Mouse (Mus musculus) spleen, adult 2 months (tissue): ENCODE data around the gene Rnasek. TPM values are rescaled to one million over a fixed set of nuclear protein-coding genes. Genes with fewer than 3 reads are reported as not detected.
A peak's percentile ranks its signal among the peaks of the same experiment; 100 is the strongest.

ENCODE experiments used
- DNase-seq, 2 experiments: peaks; one replicate each; pipeline versions ENCODE4 v3.0.0 to v3.0.0-alpha.2; 2012 to 2021; ENCODE audit warnings: low spot score in 2 of 2, low read depth in 1 of 2
- H3K27ac ChIP-seq: fragments of 200-500 bp; 2 replicates; pipeline ENCODE4 v1.5.1; 2012; ENCODE audit warnings: low read length, inconsistent platforms; ENCODE audit not compliant: insufficient read depth
- H3K27me3 ChIP-seq: fragments of 200-500 bp; 2 replicates; pipeline ENCODE4 v1.6.1; 2012; ENCODE audit warnings: mild to moderate bottlenecking, moderate library complexity, low read length, inconsistent platforms; ENCODE audit not compliant: control insufficient read depth, insufficient read depth
- H3K36me3 ChIP-seq: fragments of 200-500 bp; 2 replicates; pipeline ENCODE4 v1.6.1; 2012; ENCODE audit warnings: mild to moderate bottlenecking, low read length, inconsistent platforms; ENCODE audit not compliant: control insufficient read depth, insufficient read depth
- H3K4me1 ChIP-seq: fragments of 200-500 bp; 2 replicates; pipeline ENCODE4 v1.6.1; 2011; ENCODE audit warnings: inconsistent platforms; ENCODE audit not compliant: control insufficient read depth, insufficient read depth, insufficient read length
- H3K4me3 ChIP-seq: fragments of 200-500 bp; 2 replicates; pipeline ENCODE4 v1.5.1; 2011; ENCODE audit warnings: mild to moderate bottlenecking, inconsistent platforms; ENCODE audit not compliant: insufficient read depth, insufficient read length; ENCODE audit errors: extremely low read depth
- CTCF ChIP-seq: fragments of 200-500 bp; IDR thresholded peaks from 2 replicates; pipeline ENCODE4 v1.5.1; 2011; ENCODE audit warnings: mild to moderate bottlenecking, inconsistent platforms; ENCODE audit not compliant: insufficient read depth, insufficient read length, insufficient replicate concordance; ENCODE audit errors: extremely low read depth
- POLR2A ChIP-seq: fragments of 200-500 bp; IDR thresholded peaks from 2 replicates; pipeline ENCODE4 v1.6.1; 2011; ENCODE audit warnings: low read depth, low read length, inconsistent platforms
- WGBS: fragments of 180-500 bp; shearing (Covaris S2); methylation state at CpG from one replicate; pipeline ENCODE4 v1.1.7; 2018; 5-methylcytosine and 5-hydroxymethylcytosine counted together
- polyA plus RNA-seq: library from polyadenylated mRNA; depleted of rRNA; stranded (reverse); fragments of >200 nt; gene quantifications from 2 replicates; pipeline ENCODE4 v1.2.3, GENCODE M21; 2012

The Rnasek gene
- polyA plus RNA-seq, 1 experiment: 83.7 TPM

- Histone ChIP-seq H3K4me1 (no peaks in the 10 kb centered on the region), H3K4me3 (no peak overlapping the region), H3K36me3 (no peaks in the 10 kb centered on the region), H3K27ac (no peak overlapping the region), H3K27me3 (no peaks in the 10 kb centered on the region)
- TF ChIP-seq CTCF (no peak), POLR2A (no peak)
- 94% methylated on average over 3 of the region's 3 CpGs for WGBS
- DNase-seq: no peak
Observed at GRCm38 (mm10) chr11:70278961-70279360, 39.3 kb upstream of the Rnasek start.

GRCm38 (mm10) chr11:70271641-70272040, 32.0 kb upstream of the Rnasek start:
- Histone ChIP-seq H3K27ac (no peak overlapping the region), H3K4me3 (no peak overlapping the region), H3K36me3 (no peaks in the 10 kb centered on the region), H3K27me3 (no peaks in the 10 kb centered on the region), H3K4me1 (no peaks in the 10 kb centered on the region)
- TF ChIP-seq POLR2A (no peak), CTCF (no peak)
- WGBS: 88% methylated on average over 7 of the region's 7 CpGs
- DNase-seq: no peak

GRCm38 (mm10) chr11:70266405-70266804, 26.8 kb upstream of the Rnasek start:
- Histone ChIP-seq H3K4me3 (no peak overlapping the region), H3K27me3 (no peaks in the 10 kb centered on the region), H3K36me3 (no peaks in the 10 kb centered on the region), H3K27ac (no peak overlapping the region), H3K4me1 (no peaks in the 10 kb centered on the region; the same call in 1 of the 2 replicates)
- TF ChIP-seq CTCF: no peak
- no peak for TF ChIP-seq POLR2A
- DNase-seq: no peak
- WGBS: 86% methylated on average over 1 of the region's 1 CpGs

GRCm38 (mm10) chr11:70265819-70266218, 26.2 kb upstream of the Rnasek start:
- no peaks in the 10 kb centered on the region for H3K27me3 ChIP-seq
- no peak overlapping the region for H3K4me3 ChIP-seq
- WGBS: 81% methylated on average over 4 of the region's 4 CpGs
- TF ChIP-seq POLR2A (no peak), CTCF (no peak)
- H3K36me3 ChIP-seq: no peaks in the 10 kb centered on the region
- no peak for DNase-seq
- H3K27ac ChIP-seq: 0 out of 2 replicates have a peak overlapping the region, but pooled peaks have one; percentile 16
- H3K4me1 ChIP-seq: no peaks in the 10 kb centered on the region; the same call in 1 of the 2 replicates

GRCm38 (mm10) chr11:70265252-70265651, 25.6 kb upstream of the Rnasek start:
- 22% methylated on average over 3 of the region's 3 CpGs for WGBS
- no peak for DNase-seq
- no peaks in the 10 kb centered on the region; the same call in 1 of the 2 replicates for H3K4me1 ChIP-seq

GRCm38 (mm10) chr11:70259035-70259434, 19.4 kb upstream of the Rnasek start:
- DNase-seq: no peak
- no peak for TF ChIP-seq CTCF
- TF ChIP-seq POLR2A: no peak
- WGBS: 94% methylated on average over 4 of the region's 4 CpGs
- H3K27ac ChIP-seq: no peak overlapping the region
- peaks cover 7% of the 10 kb centered on the region for H3K27me3 ChIP-seq
- H3K36me3 ChIP-seq: no peaks in the 10 kb centered on the region
- H3K4me3 ChIP-seq: no peak overlapping the region
- peaks cover 3% of the 10 kb centered on the region; the same call in 1 of the 2 replicates for H3K4me1 ChIP-seq

More at GRCm38 (mm10) chr11:70265252-70265651, 25.6 kb upstream of the Rnasek start:
- Histone ChIP-seq H3K27me3 (no peaks in the 10 kb centered on the region), H3K4me3 (no peak overlapping the region), H3K36me3 (no peaks in the 10 kb centered on the region), H3K27ac (peak overlapping the region; percentile 49; the same call in 1 of the 2 replicates)
- TF ChIP-seq CTCF (no peak), POLR2A (no peak)

GRCm38 (mm10) chr11:70254931-70255531, 15.4 kb upstream of the Rnasek start, which contains the start of gene Alox12:
Gene Alox12 (minus strand): TSS chr11:70255353.
- Histone ChIP-seq H3K36me3 (no peaks in the 10 kb centered on the region), H3K4me1 (peaks cover 4% of the 10 kb centered on the region; the same call in 1 of the 2 replicates), H3K27me3 (peaks cover 7% of the 10 kb centered on the region), H3K4me3 (peak within 1 kb of the TSS; percentile 22; the same call in 1 of the 2 replicates), H3K27ac (no peak within 1 kb of the TSS)
- TF ChIP-seq POLR2A (no peak), CTCF (no peak)
- WGBS: 21% methylated on average over 25 of the region's 25 CpGs
- DNase-seq: no peak
